Mouse (Mus musculus): Measurements from ENCODE around the gene Napa. TPM values are rescaled to one million over a fixed set of nuclear protein-coding genes. Genes with fewer than 3 reads are reported as not detected.

Gene Napa
- polyA plus RNA-seq, 1 experiment from 2014 or later: 161 TPM

DNA sequence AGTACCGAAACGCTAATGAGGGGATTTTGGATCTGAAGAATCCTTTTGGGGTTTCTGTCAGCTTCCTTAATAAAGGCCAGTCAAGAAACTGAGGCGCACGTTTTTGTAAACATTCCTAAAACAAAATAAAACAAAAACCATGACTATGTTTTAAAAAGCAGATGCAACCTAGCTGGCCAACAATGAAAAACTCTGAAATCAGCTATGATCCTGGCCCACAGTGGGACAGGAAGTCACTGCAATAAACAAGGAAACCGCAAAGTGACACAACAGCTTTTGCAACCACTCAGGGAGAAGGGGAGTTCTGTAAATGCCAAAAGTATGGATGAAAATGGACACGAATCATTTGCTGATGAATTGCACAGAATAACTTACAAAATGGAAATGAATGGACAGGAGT is 45.2 kb upstream of the Napa start:
- peak overlapping the region; percentile 92 for H3K4me2 ChIP-seq (ENCODE audit: low read length)
- no peaks in the 10 kb centered on the region for H3K9me3 ChIP-seq (ENCODE audit: control insufficient read depth, low read length)
- no peaks in the 10 kb centered on the region for H3K27me3 ChIP-seq (ENCODE audit: control insufficient read depth, insufficient read depth, low read length)
- no peak overlapping the region for H3K9ac ChIP-seq (ENCODE audit: low read length)
- H3K36me3 ChIP-seq (ENCODE audit: control insufficient read depth, insufficient read depth, low read length): no peaks in the 10 kb centered on the region
- H3K4me1 ChIP-seq (ENCODE audit: control insufficient read depth in 2 of 2, insufficient read depth in 2 of 2, low read length in 2 of 2): peaks cover 7 to 18% of the 10 kb centered on the region in 2 experiments
- 17% methylated on average over 6 of the region's 6 CpGs for WGBS
- no peak for ATAC-seq (ENCODE audit: insufficient number of reproducible peaks, insufficient read depth, low FRiP score, low read depth)
- peak overlapping the region; percentile 34 to 87; a peak in 2 of 4 replicates for H3K27ac ChIP-seq (replicated peaks in 1 of 2; ENCODE audit: control insufficient read depth in 1 of 2, insufficient read depth in 1 of 2, low read depth in 2 of 2, low read length in 2 of 2)
- peak overlapping the region; percentile 63 to 73 for H3K4me3 ChIP-seq (ENCODE audit: control insufficient read depth in 1 of 2, insufficient read depth in 1 of 2, low read depth in 1 of 2, low read length in 2 of 2)

DNA sequence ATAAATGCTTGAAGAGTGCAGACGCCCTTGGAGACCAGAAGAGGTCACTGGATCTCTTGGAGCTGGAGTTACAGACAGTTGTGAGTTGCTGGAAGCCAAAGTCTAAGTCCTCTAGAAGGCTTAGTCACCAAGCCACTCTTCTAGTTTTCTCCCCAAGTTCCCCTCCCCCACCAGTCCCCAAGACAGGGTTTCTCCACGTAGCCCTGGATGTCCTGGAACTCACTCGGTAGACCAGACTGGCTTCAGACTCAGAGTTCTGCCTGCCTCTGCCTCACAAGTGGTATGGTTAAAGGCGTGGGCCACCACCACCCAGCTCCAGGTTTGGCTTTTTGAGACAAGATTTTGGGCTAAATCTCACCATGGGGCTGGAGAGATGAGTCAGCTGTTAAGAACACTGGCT is 43.3 kb upstream of the Napa start:
- WGBS: 54% methylated on average over 4 of the region's 4 CpGs
- no peak overlapping the region for H3K4me3 ChIP-seq (ENCODE audit: control insufficient read depth in 1 of 2, insufficient read depth in 1 of 2, low read depth in 1 of 2, low read length in 2 of 2)

GRCm38 (mm10) chr7:16055665-16056064 is 42.6 kb upstream of the Napa start:
- Histone ChIP-seq H3K27ac (replicated peaks in 1 of 2; ENCODE audit: control insufficient read depth in 1 of 2, insufficient read depth in 1 of 2, low read depth in 2 of 2, low read length in 2 of 2) (no peak overlapping the region), H3K9ac (ENCODE audit: low read length) (no peak overlapping the region), H3K4me2 (ENCODE audit: low read length) (no peak overlapping the region), H3K4me3 (ENCODE audit: control insufficient read depth in 1 of 2, insufficient read depth in 1 of 2, low read depth in 1 of 2, low read length in 2 of 2) (no peak overlapping the region), H3K27me3 (ENCODE audit: control insufficient read depth, insufficient read depth, low read length) (peaks cover 6% of the 10 kb centered on the region), H3K9me3 (ENCODE audit: control insufficient read depth, low read length) (no peaks in the 10 kb centered on the region), H3K4me1 (ENCODE audit: control insufficient read depth in 2 of 2, insufficient read depth in 2 of 2, low read length in 2 of 2) (peaks cover 0 to 7% of the 10 kb centered on the region in 2 experiments; a peak in 2 of 4 replicates), H3K36me3 (ENCODE audit: control insufficient read depth, insufficient read depth, low read length) (no peaks in the 10 kb centered on the region)
- 76% methylated on average over 6 of the region's 6 CpGs for WGBS
- no peak for ATAC-seq (ENCODE audit: insufficient number of reproducible peaks, insufficient read depth, low FRiP score, low read depth)

More for the DNA sequence above, 43.3 kb upstream of the Napa start:
- Histone ChIP-seq H3K27me3 (ENCODE audit: control insufficient read depth, insufficient read depth, low read length) (no peaks in the 10 kb centered on the region), H3K9me3 (ENCODE audit: control insufficient read depth, low read length) (no peaks in the 10 kb centered on the region), H3K4me1 (ENCODE audit: control insufficient read depth in 2 of 2, insufficient read depth in 2 of 2, low read length in 2 of 2) (peaks cover 0 to 8% of the 10 kb centered on the region in 2 experiments; a peak in 3 of 4 replicates), H3K4me2 (ENCODE audit: low read length) (no peak overlapping the region), H3K27ac (replicated peaks in 1 of 2; ENCODE audit: control insufficient read depth in 1 of 2, insufficient read depth in 1 of 2, low read depth in 2 of 2, low read length in 2 of 2) (no peak overlapping the region), H3K36me3 (ENCODE audit: control insufficient read depth, insufficient read depth, low read length) (no peaks in the 10 kb centered on the region), H3K9ac (ENCODE audit: low read length) (no peak overlapping the region)
- no peak for ATAC-seq (ENCODE audit: insufficient number of reproducible peaks, insufficient read depth, low FRiP score, low read depth)

- no peaks in the 10 kb centered on the region for H3K36me3 ChIP-seq (ENCODE audit: control insufficient read depth, insufficient read depth, low read length)
Measured at GRCm38 (mm10) chr7:16056459-16057135, 41.7 kb upstream of the Napa start.

DNA sequence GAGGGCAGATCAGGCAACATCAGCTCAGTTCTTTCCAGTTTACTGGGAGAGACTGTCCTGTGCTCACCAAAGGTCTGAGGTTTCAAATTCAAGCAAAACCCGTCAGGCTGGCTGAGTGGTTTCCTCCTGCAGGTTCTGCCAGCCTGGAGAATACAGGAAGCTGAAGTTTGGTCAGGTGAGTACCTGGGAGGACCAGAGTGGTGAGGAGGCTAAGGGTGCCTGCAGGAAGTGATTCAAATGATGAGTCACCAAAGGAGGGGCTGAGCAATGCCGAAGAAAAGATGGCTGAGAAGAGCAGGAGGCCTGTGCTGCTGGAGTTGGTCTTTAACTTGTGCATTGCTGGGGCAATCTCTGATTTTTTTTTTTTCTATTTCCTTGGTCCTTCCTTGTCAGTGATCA is 41.1 kb upstream of the Napa start:
- Histone ChIP-seq H3K27ac (replicated peaks in 1 of 2; ENCODE audit: control insufficient read depth in 1 of 2, insufficient read depth in 1 of 2, low read depth in 2 of 2, low read length in 2 of 2) (no peak overlapping the region), H3K9me3 (ENCODE audit: control insufficient read depth, low read length) (peaks cover 8% of the 10 kb centered on the region), H3K4me1 (ENCODE audit: control insufficient read depth in 2 of 2, insufficient read depth in 2 of 2, low read length in 2 of 2) (peaks cover 0 to under 1% of the 10 kb centered on the region in 2 experiments; a peak in 2 of 4 replicates), H3K4me2 (ENCODE audit: low read length) (no peak overlapping the region), H3K9ac (ENCODE audit: low read length) (no peak overlapping the region), H3K27me3 (ENCODE audit: control insufficient read depth, insufficient read depth, low read length) (peaks cover 20% of the 10 kb centered on the region), H3K36me3 (ENCODE audit: control insufficient read depth, insufficient read depth, low read length) (no peaks in the 10 kb centered on the region), H3K4me3 (ENCODE audit: control insufficient read depth in 1 of 2, insufficient read depth in 1 of 2, low read depth in 1 of 2, low read length in 2 of 2) (no peak overlapping the region)
- no peak for ATAC-seq (ENCODE audit: insufficient number of reproducible peaks, insufficient read depth, low FRiP score, low read depth)
- WGBS: 43% methylated on average over 2 of the region's 2 CpGs

More at GRCm38 (mm10) chr7:16056459-16057135, 41.7 kb upstream of the Napa start:
- no peak overlapping the region for H3K4me3 ChIP-seq (ENCODE audit: control insufficient read depth in 1 of 2, insufficient read depth in 1 of 2, low read depth in 1 of 2, low read length in 2 of 2)
- 21% methylated on average over 5 of the region's 5 CpGs for WGBS
- H3K9me3 ChIP-seq (ENCODE audit: control insufficient read depth, low read length): peaks cover 6% of the 10 kb centered on the region
- H3K4me2 ChIP-seq (ENCODE audit: low read length): no peak overlapping the region
- no peak overlapping the region for H3K27ac ChIP-seq (replicated peaks in 1 of 2; ENCODE audit: control insufficient read depth in 1 of 2, insufficient read depth in 1 of 2, low read depth in 2 of 2, low read length in 2 of 2)
- peaks cover 15% of the 10 kb centered on the region for H3K27me3 ChIP-seq (ENCODE audit: control insufficient read depth, insufficient read depth, low read length)
- no peak overlapping the region for H3K9ac ChIP-seq (ENCODE audit: low read length)
- ATAC-seq (ENCODE audit: insufficient number of reproducible peaks, insufficient read depth, low FRiP score, low read depth): no peak
- H3K4me1 ChIP-seq (ENCODE audit: control insufficient read depth in 2 of 2, insufficient read depth in 2 of 2, low read length in 2 of 2): peaks cover 0 to 6% of the 10 kb centered on the region in 2 experiments; a peak in 2 of 4 replicates

DNA sequence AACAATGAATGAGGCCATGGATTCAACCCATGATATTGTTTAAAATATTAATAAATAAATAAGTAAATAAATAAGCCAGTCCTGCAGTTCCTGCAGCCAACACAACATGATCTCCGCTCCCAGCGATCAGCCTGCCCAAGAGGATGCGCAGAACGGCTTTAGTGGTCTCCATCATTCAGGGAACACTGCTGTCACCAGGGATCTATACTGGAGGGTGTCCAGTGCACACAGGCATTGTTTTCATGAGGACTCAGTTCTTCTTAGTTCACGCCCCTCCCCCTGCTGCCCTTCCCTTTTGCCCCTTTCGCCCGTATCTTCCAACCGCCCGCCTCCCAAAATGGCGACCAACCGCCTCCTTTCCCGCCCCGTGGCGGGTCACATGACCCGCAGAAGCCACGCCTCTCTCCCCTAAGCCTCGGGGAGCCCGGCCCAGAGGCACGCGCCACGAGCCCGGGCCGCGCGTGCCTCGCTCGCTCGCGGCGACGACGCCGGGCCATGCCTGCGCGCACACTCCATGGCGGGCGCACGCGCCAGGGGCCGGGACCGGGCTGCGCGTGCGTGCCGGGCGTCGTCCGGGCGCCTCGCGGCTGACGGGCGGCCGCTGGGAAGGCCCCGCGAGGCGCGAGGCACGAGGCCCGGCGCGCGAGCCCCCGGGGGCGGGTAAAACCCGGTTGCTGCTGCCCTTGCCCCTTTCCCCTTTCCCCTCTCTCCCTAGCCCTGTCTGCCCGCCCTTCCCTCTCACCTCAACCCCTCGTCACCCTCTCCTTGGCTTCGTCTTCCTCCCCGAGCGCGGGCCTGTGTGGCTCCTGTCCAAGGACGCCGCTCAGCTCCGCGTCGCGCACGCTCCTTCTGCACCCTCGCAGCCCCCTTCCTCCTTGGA is 36.8 kb upstream of the Napa start, which contains the start of gene Zfp541:
Gene Zfp541 (plus strand): TSS at position 596 of the 880 bp plus-strand sequence.
- WGBS: 35% methylated on average over 78 of the region's 80 CpGs
- no peak within 1 kb of the TSS for H3K9ac ChIP-seq (ENCODE audit: low read length)
- H3K27ac ChIP-seq (replicated peaks in 1 of 2; ENCODE audit: control insufficient read depth in 1 of 2, insufficient read depth in 1 of 2, low read depth in 2 of 2, low read length in 2 of 2): no peak within 1 kb of the TSS
- peaks cover 30% of the 10 kb centered on the region for H3K27me3 ChIP-seq (ENCODE audit: control insufficient read depth, insufficient read depth, low read length)
- peak within 1 kb of the TSS; percentile 4 to 8; a peak in 1 of 4 replicates for H3K4me3 ChIP-seq (ENCODE audit: control insufficient read depth in 1 of 2, insufficient read depth in 1 of 2, low read depth in 1 of 2, low read length in 2 of 2)
- peak within 1 kb of the TSS; percentile 30 for H3K4me2 ChIP-seq (ENCODE audit: low read length)
- H3K4me1 ChIP-seq (ENCODE audit: control insufficient read depth in 2 of 2, insufficient read depth in 2 of 2, low read length in 2 of 2): no peaks in the 10 kb centered on the region
- no peaks in the 10 kb centered on the region for H3K36me3 ChIP-seq (ENCODE audit: control insufficient read depth, insufficient read depth, low read length)
- H3K9me3 ChIP-seq (ENCODE audit: control insufficient read depth, low read length): peaks cover 12% of the 10 kb centered on the region
- ATAC-seq (ENCODE audit: insufficient number of reproducible peaks, insufficient read depth, low FRiP score, low read depth): no peak

DNA sequence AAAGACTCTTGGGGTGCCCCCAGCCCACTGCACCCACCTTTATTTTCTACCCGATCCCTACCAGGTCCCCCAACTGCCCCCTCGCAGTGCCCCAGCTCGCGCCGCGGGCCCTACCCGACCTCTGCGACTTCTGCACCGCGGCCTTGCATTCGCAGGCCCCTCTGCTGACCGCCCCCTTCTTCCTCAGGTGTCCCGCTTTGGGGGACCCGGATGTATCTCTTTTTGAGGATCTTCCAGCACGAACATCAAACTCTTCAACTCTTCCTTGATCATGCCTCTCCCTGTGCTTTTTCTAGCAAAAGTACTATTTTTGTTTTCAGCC is 36.2 kb upstream of the Napa start:
- peaks cover 30% of the 10 kb centered on the region for H3K27me3 ChIP-seq (ENCODE audit: control insufficient read depth, insufficient read depth, low read length)
- no peaks in the 10 kb centered on the region for H3K4me1 ChIP-seq (ENCODE audit: control insufficient read depth in 2 of 2, insufficient read depth in 2 of 2, low read length in 2 of 2)
- no peak overlapping the region for H3K9ac ChIP-seq (ENCODE audit: low read length)
- H3K4me3 ChIP-seq (ENCODE audit: control insufficient read depth in 1 of 2, insufficient read depth in 1 of 2, low read depth in 1 of 2, low read length in 2 of 2): no peak overlapping the region
- 60% methylated on average over 15 of the region's 15 CpGs for WGBS
- H3K9me3 ChIP-seq (ENCODE audit: control insufficient read depth, low read length): peaks cover 12% of the 10 kb centered on the region
- no peaks in the 10 kb centered on the region for H3K36me3 ChIP-seq (ENCODE audit: control insufficient read depth, insufficient read depth, low read length)
- ATAC-seq (ENCODE audit: insufficient number of reproducible peaks, insufficient read depth, low FRiP score, low read depth): no peak
- H3K4me2 ChIP-seq (ENCODE audit: low read length): no peak overlapping the region
- no peak overlapping the region for H3K27ac ChIP-seq (replicated peaks in 1 of 2; ENCODE audit: control insufficient read depth in 1 of 2, insufficient read depth in 1 of 2, low read depth in 2 of 2, low read length in 2 of 2)

Measured in heart, embryonic 14.5 days (tissue).